Mouse (Mus musculus) lung, postnatal 0 days (tissue): Measurements from ENCODE around the gene Aldh1b1. TPM values are rescaled to one million over a fixed set of nuclear protein-coding genes. Genes with fewer than 3 reads are reported as not detected.

Experiments
- ATAC-seq: fragments of 200-750 bp; cut with Nextera tagmentation; 2 replicates; pipeline ENCODE4 v1.8.0; 2017; ENCODE audit warnings: moderate library complexity
- DNase-seq: peaks from one replicate; pipeline ENCODE4 v3.0.0-alpha.2; 2016; ENCODE audit warnings: low spot score
- H3K27ac ChIP-seq: fragments of 300-500 bp; sonication (generic); 2 replicates; pipeline ENCODE4 v1.5.1; 2014; ENCODE audit warnings: antibody characterized with exemption, mild to moderate bottlenecking, low read length, mixed read lengths
- H3K27me3 ChIP-seq: fragments of 300-500 bp; sonication (generic); replicated peaks from 2 replicates; pipeline ENCODE4 v1.6.1; 2014; ENCODE audit warnings: low read length, mixed read lengths; ENCODE audit not compliant: insufficient read depth
- H3K36me3 ChIP-seq: fragments of 300-500 bp; sonication (generic); 2 replicates; pipeline ENCODE4 v1.6.1; 2014; ENCODE audit warnings: low read length, mixed read lengths; ENCODE audit not compliant: insufficient read depth
- H3K4me1 ChIP-seq: fragments of 300-500 bp; sonication (generic); 2 replicates; pipeline ENCODE4 v1.6.1; 2014; ENCODE audit warnings: antibody characterized with exemption, low read depth, low read length, mixed read lengths; ENCODE audit not compliant: insufficient read depth
- H3K4me2 ChIP-seq: fragments of 300-500 bp; sonication (generic); replicated peaks from 2 replicates; pipeline ENCODE4 v1.6.1; 2014; ENCODE audit warnings: low read depth, mild to moderate bottlenecking, low read length, moderate library complexity, mixed read lengths
- H3K4me3 ChIP-seq: fragments of 300-500 bp; sonication (generic); 2 replicates; pipeline ENCODE4 v1.5.1; 2014; ENCODE audit warnings: low read depth, low read length
- H3K9ac ChIP-seq: fragments of 300-500 bp; sonication (generic); replicated peaks from 2 replicates; pipeline ENCODE4 v1.6.1; 2014; ENCODE audit warnings: low read depth, mild to moderate bottlenecking
- H3K9me3 ChIP-seq: fragments of 300-500 bp; sonication (generic); 2 replicates; pipeline ENCODE4 v1.6.1; 2016; ENCODE audit warnings: low read length, mixed read lengths
- CTCF ChIP-seq: IDR thresholded peaks from 2 replicates; pipeline ENCODE4 v1.5.1; 2016; ENCODE audit warnings: antibody characterized with exemption, mild to moderate bottlenecking
- EP300 ChIP-seq: IDR thresholded peaks from 2 replicates; pipeline ENCODE4 v1.6.1; 2016; ENCODE audit warnings: antibody characterized with exemption, mild to moderate bottlenecking, control low read depth
- WGBS: fragments of 180-500 bp; shearing (Covaris S2); extraction: QIAGEN DNeasy Blood & Tissue Kit; methylation state at CpG from one replicate; pipeline ENCODE4 v1.1.7; 2014; 5-methylcytosine and 5-hydroxymethylcytosine counted together
- polyA plus RNA-seq: library from polyadenylated mRNA; unstranded; fragments of >200 nt; fragmentation: Nextera tagmentation; extraction: Ambion mirVana; gene quantifications from 2 replicates; pipeline ENCODE4 v1.2.1, GENCODE M21; 2015

Gene Aldh1b1
- polyA plus RNA-seq, 1 experiment from 2014 or later = 3.7 TPM

GRCm38 (mm10) chr4:45789263-45789958 lies 9.4 kb upstream of the Aldh1b1 start:
- no peak for ATAC-seq
- WGBS = 34% methylated on average over 13 of the region's 13 CpGs

DNA sequence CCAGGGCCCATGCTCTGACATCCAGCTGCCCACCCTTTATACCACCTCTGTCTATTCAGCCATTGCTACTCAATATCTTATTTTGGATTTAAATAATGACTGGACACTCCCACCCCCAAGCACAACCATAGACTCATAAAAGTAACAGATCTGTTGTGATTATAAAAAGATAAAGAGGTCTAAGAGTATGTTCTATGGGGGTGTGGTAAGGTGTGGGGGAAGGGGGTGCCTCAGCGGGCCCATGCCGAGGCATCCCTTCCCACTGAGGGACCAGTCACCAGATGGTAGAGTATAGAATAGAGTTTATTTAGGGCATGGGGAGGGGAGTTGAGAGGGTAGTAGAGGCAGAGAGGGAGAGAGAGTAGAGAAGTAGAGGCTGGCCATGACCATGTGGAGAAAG lies 8.8 kb upstream of the Aldh1b1 start:
- 64% methylated on average over 2 of the region's 2 CpGs for WGBS
- no peak overlapping the region for H3K4me2 ChIP-seq
- no peak overlapping the region for H3K9ac ChIP-seq
- H3K36me3 ChIP-seq = no peaks in the 10 kb centered on the region
- H3K9me3 ChIP-seq = no peaks in the 10 kb centered on the region
- no peaks in the 10 kb centered on the region for H3K4me1 ChIP-seq
- ATAC-seq (no peak), DNase-seq (no peak)
- no peak for TF ChIP-seq EP300
- no peak for TF ChIP-seq CTCF
- H3K27ac ChIP-seq = no peak overlapping the region
- no peak overlapping the region for H3K4me3 ChIP-seq
- H3K27me3 ChIP-seq = no peaks in the 10 kb centered on the region

More at GRCm38 (mm10) chr4:45789263-45789958, 9.4 kb upstream of the Aldh1b1 start:
- H3K4me2 ChIP-seq = no peak overlapping the region
- TF ChIP-seq EP300 = no peak
- TF ChIP-seq CTCF = no peak
- no peaks in the 10 kb centered on the region for H3K36me3 ChIP-seq
- no peaks in the 10 kb centered on the region for H3K9me3 ChIP-seq
- H3K4me3 ChIP-seq = no peak overlapping the region
- H3K4me1 ChIP-seq = no peaks in the 10 kb centered on the region
- no peak overlapping the region for H3K9ac ChIP-seq
- no peaks in the 10 kb centered on the region for H3K27me3 ChIP-seq
- no peak overlapping the region for H3K27ac ChIP-seq
- no peak for DNase-seq

DNA sequence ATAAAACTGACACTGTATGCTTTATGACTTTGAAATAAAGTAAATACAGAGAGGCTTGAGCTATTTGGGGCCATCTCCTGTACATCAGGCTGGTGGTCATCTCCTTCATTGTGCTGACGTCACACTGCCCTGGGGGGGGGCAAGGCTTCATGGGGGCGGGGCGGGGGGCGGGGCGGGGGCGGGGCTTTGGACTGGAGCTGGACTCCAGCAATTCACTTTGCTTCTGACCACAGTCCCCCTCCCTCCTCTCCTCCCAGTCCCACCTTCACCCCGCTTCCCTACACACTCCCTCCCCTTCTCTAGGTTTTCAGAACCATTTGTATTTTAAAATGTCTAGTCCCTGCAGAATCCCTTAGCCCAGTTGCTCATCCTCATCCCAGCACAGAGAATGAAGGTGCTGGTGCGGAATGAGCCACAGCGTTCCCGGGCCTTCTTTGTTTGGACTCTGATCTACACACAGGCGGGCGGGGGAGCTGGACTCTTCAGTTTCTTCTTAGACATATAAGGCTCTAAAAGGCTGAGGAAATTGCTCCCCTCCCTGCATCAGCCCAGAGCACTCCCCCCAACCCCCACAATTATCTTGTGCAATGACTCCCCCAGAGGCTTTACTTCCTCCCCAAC lies 3.5 kb upstream of the Aldh1b1 start:
- H3K36me3 ChIP-seq = no peaks in the 10 kb centered on the region
- DNase-seq (peak; percentile 42), ATAC-seq (peak; percentile 66)
- no peaks in the 10 kb centered on the region for H3K9me3 ChIP-seq
- no peak overlapping the region for H3K9ac ChIP-seq
- no peaks in the 10 kb centered on the region for H3K27me3 ChIP-seq
- no peak overlapping the region for H3K27ac ChIP-seq
- 0 out of 2 replicates have a peak overlapping the region, but pooled peaks have one; percentile 10 for H3K4me3 ChIP-seq
- TF ChIP-seq EP300 (no peak), CTCF (no peak)
- peak overlapping the region; percentile 48 for H3K4me2 ChIP-seq
- peaks cover 9% of the 10 kb centered on the region; the same call in 1 of the 2 replicates for H3K4me1 ChIP-seq
- 3% methylated on average over 12 of the region's 12 CpGs for WGBS

- H3K4me1 ChIP-seq = peaks cover 9% of the 10 kb centered on the region; the same call in 1 of the 2 replicates
- no peak for TF ChIP-seq EP300
- no peak for TF ChIP-seq CTCF
- H3K27me3 ChIP-seq = no peaks in the 10 kb centered on the region
- H3K27ac ChIP-seq = no peak overlapping the region
- H3K36me3 ChIP-seq = no peaks in the 10 kb centered on the region
- no peak overlapping the region for H3K4me2 ChIP-seq
- DNase-seq (no peak), ATAC-seq (no peak)
- WGBS = 58% methylated on average over 5 of the region's 5 CpGs
- H3K4me3 ChIP-seq = no peak overlapping the region
- no peak overlapping the region for H3K9ac ChIP-seq
- no peaks in the 10 kb centered on the region for H3K9me3 ChIP-seq
These were observed 2.1 kb upstream of the Aldh1b1 start for GRCm38 (mm10) chr4:45796760-45797159.

- H3K4me1 ChIP-seq = peaks cover 9% of the 10 kb centered on the region; the same call in 1 of the 2 replicates
- no peak overlapping the region for H3K4me3 ChIP-seq
- WGBS = 41% methylated on average over 3 of the region's 3 CpGs
- TF ChIP-seq CTCF (no peak), EP300 (no peak)
- no peak for ATAC-seq
- H3K36me3 ChIP-seq = no peaks in the 10 kb centered on the region
- H3K27ac ChIP-seq = no peak overlapping the region
- H3K27me3 ChIP-seq = no peaks in the 10 kb centered on the region
- DNase-seq = no peak
- no peak overlapping the region for H3K9ac ChIP-seq
- no peak overlapping the region for H3K4me2 ChIP-seq
- no peaks in the 10 kb centered on the region for H3K9me3 ChIP-seq
These were observed 1.2 kb downstream of the Aldh1b1 start for GRCm38 (mm10) chr4:45799956-45800537.

GRCm38 (mm10) chr4:45802900-45803299 lies 4.1 kb downstream of the Aldh1b1 start:
- Histone ChIP-seq H3K4me3 (no peak overlapping the region), H3K36me3 (no peaks in the 10 kb centered on the region), H3K27ac (no peak overlapping the region), H3K9me3 (no peaks in the 10 kb centered on the region), H3K9ac (no peak overlapping the region), H3K4me2 (no peak overlapping the region), H3K27me3 (no peaks in the 10 kb centered on the region), H3K4me1 (peaks cover 6% of the 10 kb centered on the region; the same call in 1 of the 2 replicates)
- no peak for ATAC-seq
- TF ChIP-seq CTCF (no peak), EP300 (no peak)
- DNase-seq = no peak
- WGBS = 97% methylated on average over 14 of the region's 14 CpGs
